Mouse (Mus musculus) mesoderm, embryonic 11.5 days (tissue): ENCODE results near the gene 9930111J21Rik2.
"Not testable (repeated sequence)": the region's sequence is repeated elsewhere in the genome, so short reads cannot be mapped to it uniquely, and the experiment has no call there.

Source experiments
- DNase-seq: peaks from one replicate; pipeline ENCODE4 v3.0.0-alpha.2; 2012; ENCODE audit warnings: low read depth, low spot score

The 9930111J21Rik2 gene

DNA sequence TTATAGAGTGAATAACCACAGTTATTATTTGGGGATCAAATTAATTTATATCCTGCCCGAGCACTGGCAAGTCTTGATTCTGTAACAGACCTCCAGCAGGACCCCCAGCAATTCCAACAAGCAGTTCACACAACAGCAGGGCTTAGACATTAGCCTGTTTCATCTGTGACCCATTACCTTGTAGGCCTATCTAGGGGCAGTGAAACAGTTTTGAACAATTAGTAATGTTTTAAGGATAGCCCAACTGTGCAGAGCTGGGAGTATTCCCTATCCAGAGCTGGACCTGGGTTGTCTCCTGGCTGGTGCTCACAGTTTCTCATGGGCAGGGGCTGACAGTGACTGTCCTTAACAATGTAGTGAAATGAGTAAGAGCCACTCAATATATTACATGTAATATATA, 26.0 kb upstream of the 9930111J21Rik2 start:
- no peak for DNase-seq

DNA sequence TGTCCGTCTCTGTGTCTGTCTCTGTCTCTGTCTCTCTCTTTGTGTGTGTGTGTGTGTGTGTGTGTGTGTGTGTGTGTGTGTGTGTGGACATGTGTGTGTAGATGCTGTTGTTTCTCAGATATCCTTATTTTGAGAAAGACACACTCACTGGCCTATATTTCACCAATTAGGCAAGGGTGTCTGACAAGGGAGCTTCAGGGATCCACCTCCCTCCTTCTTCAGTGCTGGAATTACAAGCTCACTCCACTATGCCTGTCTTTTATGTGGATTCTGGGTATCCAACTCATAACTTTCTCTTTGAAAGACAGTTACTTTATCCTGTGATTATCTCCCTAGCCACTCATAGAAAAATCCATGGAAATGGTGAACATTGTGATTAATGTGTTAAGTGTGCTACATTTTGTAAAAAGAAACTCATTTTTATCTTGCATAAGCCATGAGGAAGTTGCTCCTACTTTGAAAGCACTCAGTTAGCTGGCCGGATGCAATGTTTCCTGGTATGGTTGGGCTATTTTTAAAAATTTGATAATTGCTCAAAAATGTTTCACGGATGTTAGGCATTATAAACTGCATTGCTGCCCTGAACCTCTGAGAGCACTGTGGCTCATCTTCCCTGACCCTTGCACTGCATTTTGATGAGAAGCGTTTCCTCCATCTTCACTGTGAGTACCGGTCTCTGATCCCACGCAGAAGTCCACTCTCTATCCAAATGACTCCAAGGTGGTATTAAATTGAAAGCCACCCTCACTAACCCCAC, 25.1 kb upstream of the 9930111J21Rik2 start, which contains the start of gene Ifi47:
Gene Ifi47, plus strand, starts transcription at position 587 of the 757 bp plus-strand sequence.
- DNase-seq = not testable (repeated sequence)

DNA sequence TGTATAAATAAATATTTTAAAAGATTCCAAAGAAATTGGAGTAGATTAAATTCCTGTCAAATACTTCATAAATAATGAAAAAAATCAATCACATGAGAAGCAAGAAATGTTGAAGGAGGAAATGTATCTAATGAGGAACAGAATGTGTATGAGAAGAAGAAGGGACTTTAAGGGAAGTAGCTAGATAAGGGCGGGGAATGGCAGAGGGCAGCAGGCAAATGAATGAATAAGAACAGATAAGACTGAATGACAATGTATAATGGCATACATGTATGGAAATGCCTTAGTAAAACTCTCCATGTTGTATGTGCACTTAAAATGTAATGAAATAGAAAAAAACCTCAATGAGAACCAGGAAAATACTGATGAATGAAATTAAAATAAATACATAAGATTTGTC, 17.3 kb upstream of the 9930111J21Rik2 start:
- DNase-seq = no peak

DNA sequence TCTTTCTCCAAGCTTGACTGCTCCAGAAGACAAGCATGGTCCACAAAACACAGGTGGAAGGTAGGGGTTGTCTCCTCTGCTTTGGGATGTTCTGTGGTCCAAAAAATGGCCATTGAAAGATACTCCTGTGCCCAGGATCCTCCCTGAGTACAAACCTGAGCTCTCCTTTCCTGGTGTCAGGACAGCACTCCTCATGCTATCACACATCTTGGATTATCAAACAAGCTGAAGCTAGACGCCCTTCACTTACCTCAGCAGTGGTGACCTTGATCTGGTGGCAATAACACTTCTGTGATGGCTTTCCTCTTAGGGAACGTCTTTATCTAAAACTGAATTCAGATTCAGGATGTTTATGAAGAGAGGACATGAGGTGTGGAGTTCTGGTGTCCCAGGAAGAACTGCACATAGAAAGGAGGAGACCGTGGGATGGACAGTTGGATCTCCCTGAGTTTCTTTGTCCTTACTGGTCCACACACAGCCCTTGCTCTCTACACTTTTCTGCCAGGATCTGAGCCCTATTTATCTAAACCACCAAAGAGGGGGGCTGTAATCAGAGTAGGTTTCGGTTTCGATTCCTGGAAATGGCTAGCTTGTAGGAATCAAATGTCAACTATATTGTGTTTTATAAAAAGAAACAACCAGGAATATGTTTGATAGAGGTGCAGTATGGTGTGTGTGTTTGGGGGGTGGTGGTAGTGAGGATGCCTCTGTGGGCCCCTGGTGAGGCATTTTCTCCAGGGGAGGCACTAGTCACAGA, 12.8 kb upstream of the 9930111J21Rik2 start, which contains the start of gene Tgtp2:
Gene Tgtp2, minus strand, starts transcription at position 494 of the 757 bp plus-strand sequence.
- not testable (repeated sequence) for DNase-seq

- DNase-seq = not testable (repeated sequence)
Measured at GRCm38 (mm10) chr11:49061865-49062264, 10.8 kb upstream of the 9930111J21Rik2 start.

- not testable (repeated sequence) for DNase-seq
Measured at GRCm38 (mm10) chr11:49060061-49060460, 9.0 kb upstream of the 9930111J21Rik2 start.

- DNase-seq = not testable (repeated sequence)
Measured at GRCm38 (mm10) chr11:49051894-49052293, 852 bp upstream of the 9930111J21Rik2 start.

GRCm38 (mm10) chr11:49050064-49050463, 978 bp downstream of the 9930111J21Rik2 start:
- not testable (repeated sequence) for DNase-seq

GRCm38 (mm10) chr11:49012074-49012473, 39.0 kb downstream of the 9930111J21Rik2 start:
- not testable (repeated sequence) for DNase-seq

DNA sequence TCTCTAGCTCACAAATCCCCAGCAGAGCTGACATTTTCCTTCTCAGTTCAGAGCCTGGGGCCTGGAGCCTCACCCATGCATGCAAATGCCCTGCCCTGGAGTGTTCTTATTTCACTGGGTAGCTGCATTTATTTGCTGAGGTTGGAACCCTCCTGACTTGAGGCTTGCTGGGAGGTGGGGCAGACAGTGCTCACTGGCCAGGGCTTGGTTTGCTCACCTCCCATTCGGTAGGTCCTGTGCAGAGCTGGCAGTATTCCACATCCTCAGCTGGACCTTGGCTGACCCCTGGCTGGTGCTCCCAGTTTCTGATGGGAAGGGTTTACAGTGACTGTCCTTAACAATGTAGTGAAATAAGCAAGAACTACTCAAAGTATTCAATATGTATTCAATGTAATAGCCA, 44.3 kb downstream of the 9930111J21Rik2 start:
- not testable (repeated sequence) for DNase-seq

DNA sequence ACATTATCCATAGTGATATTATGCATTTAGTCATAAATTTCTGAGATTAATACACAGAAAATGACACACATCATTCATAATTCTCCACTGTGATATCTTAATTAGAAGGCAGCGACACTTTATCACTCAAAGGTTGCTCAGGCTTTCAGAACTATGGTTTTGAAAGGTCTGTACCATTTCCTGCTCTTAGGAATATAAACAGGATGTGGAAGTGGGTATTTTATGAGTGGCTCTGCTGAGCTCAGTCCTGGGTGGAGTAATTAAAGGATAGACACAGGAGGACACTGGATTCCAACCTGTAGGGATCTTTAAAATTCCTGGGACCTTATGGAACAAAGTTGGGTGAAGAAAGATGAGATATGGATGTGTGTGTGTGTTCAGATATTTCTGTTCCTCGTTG, 44.7 kb downstream of the 9930111J21Rik2 start:
- not testable (repeated sequence) for DNase-seq

DNA sequence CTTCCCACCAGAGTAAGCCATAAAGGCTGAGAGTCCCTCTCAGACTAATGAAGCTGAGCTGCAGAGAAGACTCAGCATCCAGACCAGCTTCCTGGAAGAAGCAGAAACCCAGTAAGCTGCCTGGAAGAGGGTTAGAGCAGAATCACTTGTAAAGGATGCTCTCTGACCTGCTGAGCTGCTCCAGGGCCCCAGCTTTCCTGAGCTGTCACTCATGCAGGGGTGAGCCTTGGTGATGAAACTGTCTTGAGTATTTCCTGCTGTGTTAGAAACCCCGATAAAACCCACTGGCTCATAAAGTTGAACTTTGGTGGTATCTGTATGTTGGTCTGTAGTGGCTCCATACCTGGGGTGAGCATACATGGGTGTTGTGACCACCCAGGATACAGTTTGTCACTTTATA, 50.6 kb downstream of the 9930111J21Rik2 start:
- DNase-seq = not testable (repeated sequence)

- DNase-seq = not testable (repeated sequence)
Measured at GRCm38 (mm10) chr11:48994018-48994417, 57.0 kb downstream of the 9930111J21Rik2 start, which contains the start of gene Tgtp1. Gene Tgtp1, minus strand, starts transcription at chr11:48994172.

GRCm38 (mm10) chr11:48993296-48993695, 57.7 kb downstream of the 9930111J21Rik2 start:
- DNase-seq = not testable (repeated sequence)

DNA sequence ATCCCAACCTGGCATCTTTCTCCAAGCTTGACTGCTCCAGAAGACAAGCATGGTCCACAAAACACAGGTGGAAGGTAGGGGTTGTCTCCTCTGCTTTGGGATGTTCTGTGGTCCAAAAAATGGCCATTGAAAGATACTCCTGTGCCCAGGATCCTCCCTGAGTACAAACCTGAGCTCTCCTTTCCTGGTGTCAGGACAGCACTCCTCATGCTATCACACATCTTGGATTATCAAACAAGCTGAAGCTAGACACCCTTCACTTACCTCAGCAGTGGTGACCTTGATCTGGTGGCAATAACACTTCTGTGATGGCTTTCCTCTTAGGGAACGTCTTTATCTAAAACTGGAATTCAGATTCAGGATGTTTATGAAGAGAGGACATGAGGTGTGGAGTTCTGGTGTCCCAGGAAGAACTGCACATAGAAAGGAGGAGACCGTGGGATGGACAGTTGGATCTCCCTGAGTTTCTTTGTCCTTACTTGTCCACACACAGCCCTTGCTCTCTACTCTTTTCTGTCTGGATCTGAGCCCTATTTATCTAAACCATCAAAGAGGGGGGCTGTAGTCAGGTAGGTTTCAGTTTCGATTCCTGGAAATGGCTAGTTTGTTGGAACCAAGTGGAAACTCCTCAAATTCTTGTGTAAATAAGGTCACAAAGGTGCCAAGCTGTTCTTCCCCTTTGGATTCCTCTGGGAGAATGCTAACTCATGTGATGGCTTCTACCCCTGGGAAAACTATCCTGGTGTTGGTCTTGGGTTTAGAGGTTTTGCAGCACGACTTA, 59.1 kb downstream of the 9930111J21Rik2 start, which contains the start of gene Gm12185:
Gene Gm12185, minus strand, starts transcription at position 487 of the 781 bp plus-strand sequence.
- DNase-seq = not testable (repeated sequence)

DNA sequence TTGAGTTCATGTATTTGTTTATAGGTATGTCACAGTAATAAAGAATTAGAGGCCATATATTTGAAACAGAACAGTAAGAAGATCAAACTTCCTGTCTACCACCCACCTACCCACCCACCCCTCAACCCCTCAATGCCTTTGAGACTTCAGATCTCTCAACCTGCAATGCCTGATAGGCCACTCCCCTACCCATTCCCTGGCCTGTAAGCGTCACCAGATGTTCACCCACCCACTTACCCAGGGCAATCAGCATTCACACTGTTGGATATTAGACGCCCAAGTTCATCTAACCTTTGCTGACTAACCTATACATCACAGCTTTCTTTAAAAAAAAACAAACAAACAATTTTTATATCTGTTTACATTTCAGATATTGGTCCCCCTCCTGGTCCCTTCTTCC, 61.1 kb downstream of the 9930111J21Rik2 start:
- DNase-seq = not testable (repeated sequence)

DNA sequence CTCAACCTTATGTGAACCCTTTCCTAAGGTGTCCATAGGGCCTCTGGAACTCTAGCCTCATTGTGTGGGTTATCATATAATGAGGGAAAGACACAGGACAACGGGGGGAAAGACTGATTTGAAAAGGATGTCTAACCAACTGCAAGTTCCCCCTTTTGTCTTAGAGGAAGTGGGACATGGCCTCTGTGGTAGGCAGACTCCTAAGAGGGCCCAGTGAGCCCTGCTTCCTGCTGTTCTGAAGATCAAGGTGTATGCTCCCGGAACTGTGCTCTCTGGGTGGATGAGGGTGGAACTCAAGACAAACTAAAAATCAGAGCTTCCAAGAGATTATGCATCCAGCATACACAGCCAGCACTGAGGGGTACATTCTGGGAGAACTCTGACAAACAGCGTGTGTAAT, 62.8 kb downstream of the 9930111J21Rik2 start:
- not testable (repeated sequence) for DNase-seq

GRCm38 (mm10) chr11:48982848-48983247, 68.2 kb downstream of the 9930111J21Rik2 start:
- DNase-seq = not testable (repeated sequence)

DNA sequence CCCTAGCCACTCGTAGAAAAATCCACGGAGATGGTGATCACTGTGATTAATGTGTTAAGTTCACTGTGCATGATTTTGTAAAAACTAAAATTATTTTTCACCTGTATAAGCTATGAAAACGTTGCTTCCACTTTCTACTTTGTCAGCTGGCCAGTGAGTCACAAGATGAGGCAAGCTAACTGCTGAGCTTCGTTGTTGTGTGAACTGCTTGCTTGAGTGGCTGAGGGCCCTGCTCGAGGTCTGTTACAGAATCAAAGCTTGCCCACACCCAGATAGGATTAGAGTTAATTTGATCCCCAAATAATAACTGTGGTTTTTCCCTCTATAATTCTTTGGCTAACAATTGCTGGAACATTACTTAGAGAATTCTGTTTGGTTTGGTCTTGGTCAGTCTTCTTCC, 71.0 kb downstream of the 9930111J21Rik2 start:
- DNase-seq = not testable (repeated sequence)

- not testable (repeated sequence) for DNase-seq
Measured at GRCm38 (mm10) chr11:48979251-48979650, 71.8 kb downstream of the 9930111J21Rik2 start, which contains the start of gene 9930111J21Rik1. Gene 9930111J21Rik1, minus strand, starts transcription at chr11:48979398.
